Mouse (Mus musculus) MEL (cell line): ENCODE measurements around the gene Rps6kb2. TPM values are rescaled to one million over a fixed set of nuclear protein-coding genes. Genes with fewer than 3 reads are reported as not detected.
"Not testable (repeated sequence)": the region's sequence is repeated elsewhere in the genome, so short reads cannot be mapped to it uniquely, and the experiment has no call there.

Experiments used
- DNase-seq: peaks from one replicate; pipeline ENCODE4 v3.0.0; 2011; ENCODE audit warnings: low read depth, low spot score
- H3K27ac ChIP-seq: 2 replicates; pipeline ENCODE4 v1.5.1; 2012; ENCODE audit warnings: low read depth, mild to moderate bottlenecking, control low read depth, low read length, moderate library complexity; ENCODE audit not compliant: control insufficient read depth
- H3K27me3 ChIP-seq, 2 experiments: fragments of 150-350 bp in 1 of 2; sonication (generic) in 1 of 2; 2 replicates each; pipeline ENCODE4 v1.6.1; 2012; ENCODE audit warnings: low read length in 2 of 2, mild to moderate bottlenecking in 2 of 2, improper control_type of control experiment in 1 of 2, moderate library complexity in 1 of 2; ENCODE audit not compliant: insufficient read depth in 2 of 2, control insufficient read depth in 1 of 2
- H3K36me3 ChIP-seq, 2 experiments: 2 replicates each; pipeline ENCODE4 v1.6.1; 2012 to 2014; ENCODE audit warnings: low read length in 2 of 2, improper control_type of control experiment in 1 of 2, inconsistent platforms in 1 of 2, mild to moderate bottlenecking in 1 of 2; ENCODE audit not compliant: insufficient read depth in 2 of 2, control insufficient read depth in 1 of 2
- H3K4me1 ChIP-seq, 2 experiments: fragments of 150-350 bp in 1 of 2; sonication (generic) in 1 of 2; 2 replicates each; pipeline ENCODE4 v1.6.1; 2012; ENCODE audit warnings: low read length in 2 of 2, improper control_type of control experiment in 1 of 2, mild to moderate bottlenecking in 1 of 2; ENCODE audit not compliant: insufficient read depth in 2 of 2, control insufficient read depth in 1 of 2
- H3K4me3 ChIP-seq, 2 experiments: fragments of 150-350 bp in 1 of 2; sonication (generic) in 1 of 2; 2 replicates each; pipeline ENCODE4 v1.5.1; 2012; ENCODE audit warnings: low read depth in 2 of 2, low read length in 2 of 2, mild to moderate bottlenecking in 2 of 2, moderate library complexity in 2 of 2, control low read depth in 1 of 2, improper control_type of control experiment in 1 of 2; ENCODE audit not compliant: control insufficient read depth in 1 of 2, insufficient read depth in 1 of 2
- H3K79me2 ChIP-seq: 2 replicates; pipeline ENCODE4 v1.6.1; 2012; ENCODE audit warnings: mild to moderate bottlenecking, low read length, moderate library complexity; ENCODE audit not compliant: control insufficient read depth, poor library complexity, insufficient read depth
- H3K9ac ChIP-seq: 2 replicates; pipeline ENCODE4 v1.6.1; 2012; ENCODE audit warnings: low read depth, mild to moderate bottlenecking, control low read depth, low read length, moderate library complexity; ENCODE audit not compliant: control insufficient read depth, poor library complexity, severe bottlenecking
- H3K9me3 ChIP-seq: fragments of 150-350 bp; sonication (generic); replicated peaks from 2 replicates; pipeline ENCODE4 v1.6.1; 2012; ENCODE audit warnings: mild to moderate bottlenecking, low read length, improper control_type of control experiment, moderate library complexity; ENCODE audit not compliant: insufficient read depth
- CHD1 ChIP-seq: IDR thresholded peaks from 2 replicates; pipeline ENCODE4 v1.6.1; 2012; ENCODE audit warnings: low read depth, mild to moderate bottlenecking, inconsistent platforms, low read length, improper control_type of control experiment
- CHD2 ChIP-seq: IDR thresholded peaks from 2 replicates; pipeline ENCODE4 v1.6.1; 2011; ENCODE audit warnings: low read length, improper control_type of control experiment
- ETS1 ChIP-seq: IDR thresholded peaks from 2 replicates; pipeline ENCODE4 v1.6.1; 2012; ENCODE audit warnings: low read depth, mild to moderate bottlenecking, inconsistent platforms, low read length, improper control_type of control experiment, moderate library complexity
- MAX ChIP-seq: IDR thresholded peaks from 2 replicates; pipeline ENCODE4 v1.6.1; 2011; ENCODE audit warnings: low read length, improper control_type of control experiment
- MEF2A ChIP-seq: IDR thresholded peaks from 2 replicates; pipeline ENCODE4 v1.6.1; 2014; ENCODE audit warnings: low read depth, mild to moderate bottlenecking, inconsistent platforms, low read length, improper control_type of control experiment; ENCODE audit not compliant: poor library complexity, insufficient replicate concordance, severe bottlenecking; ENCODE audit errors: extremely low read depth
- MXI1 ChIP-seq: IDR thresholded peaks from 2 replicates; pipeline ENCODE4 v1.6.1; 2011; ENCODE audit warnings: mild to moderate bottlenecking, low read depth, low read length, improper control_type of control experiment
- MYC ChIP-seq: IDR thresholded peaks from 2 replicates; pipeline ENCODE4 v1.6.1; 2011; ENCODE audit warnings: low read depth, mild to moderate bottlenecking, low read length, improper control_type of control experiment, moderate library complexity
- NELFE ChIP-seq: IDR thresholded peaks from 2 replicates; pipeline ENCODE4 v1.6.1; 2011; ENCODE audit warnings: low read depth, low read length, improper control_type of control experiment
- NRF1 ChIP-seq: IDR thresholded peaks from 2 replicates; pipeline ENCODE4 v1.6.1; 2014; ENCODE audit warnings: low read depth, mild to moderate bottlenecking, inconsistent platforms, low read length, improper control_type of control experiment, moderate library complexity; ENCODE audit not compliant: poor library complexity, insufficient read depth, severe bottlenecking
- POLR2AphosphoS2 ChIP-seq: IDR thresholded peaks from 2 replicates; pipeline ENCODE4 v1.6.1; 2011; ENCODE audit warnings: low read length, improper control_type of control experiment
- RAD21 ChIP-seq: IDR thresholded peaks from 2 replicates; pipeline ENCODE4 v1.6.1; 2011; ENCODE audit warnings: mild to moderate bottlenecking, low read depth, low read length, improper control_type of control experiment
- SIN3A ChIP-seq: IDR thresholded peaks from 2 replicates; pipeline ENCODE4 v1.6.1; 2012; ENCODE audit warnings: low read length, improper control_type of control experiment, inconsistent platforms
- TAL1 ChIP-seq: IDR thresholded peaks from 2 replicates; pipeline ENCODE4 v1.6.1; 2012; ENCODE audit warnings: mild to moderate bottlenecking, inconsistent platforms, low read length, moderate library complexity, mixed read lengths
- TBP ChIP-seq: IDR thresholded peaks from 2 replicates; pipeline ENCODE4 v1.8.0; 2011; ENCODE audit warnings: low read depth, low read length, improper control_type of control experiment
- USF1 ChIP-seq: IDR thresholded peaks from 2 replicates; pipeline ENCODE4 v1.6.1; 2014; ENCODE audit warnings: low read depth, mild to moderate bottlenecking, inconsistent platforms, low read length, improper control_type of control experiment, moderate library complexity
- polyA plus RNA-seq, 2 experiments: library from polyadenylated mRNA; stranded (reverse) in 1 of 2; unstranded in 1 of 2; fragments of >175 nt in 1 of 2; fragments of >200 nt in 1 of 2; gene quantifications; 2 replicates each; pipeline versions ENCODE4 v1.2.1 to v1.2.4; 2012; ENCODE audit warnings: low replicate concordance in 2 of 2, low read depth in 1 of 2; ENCODE audit not compliant: insufficient read length in 2 of 2, insufficient read depth in 1 of 2, missing spikeins in 1 of 2
- total RNA-seq: library from RNA; depleted of rRNA; stranded (reverse); fragments of 300-350 nt; gene quantifications from 2 replicates; pipeline ENCODE4 v1.2.3, GENCODE M21; 2012

The Rps6kb2 gene
- total and polyA plus RNA-seq, 3 experiments, result 8.7 to 19.8 TPM; not detected in 1

GRCm38 (mm10) chr19:4125741-4126696, 37.1 kb downstream of the Rps6kb2 start, which contains the start of gene Aip (continued):
- TF ChIP-seq ETS1 (peak; percentile 42; the same call in 1 of the 2 replicates), POLR2AphosphoS2 (peak; percentile 79; the same call in 1 of the 2 replicates), NELFE (peak; percentile 79), NRF1 (peak; percentile 44; the same call in 1 of the 2 replicates), TAL1 (no peak), MAX (peak; percentile 43; the same call in 1 of the 2 replicates), MYC (no peak), SIN3A (peak; percentile 97), MEF2A (no peak), RAD21 (peak; percentile 28), USF1 (peak; percentile 92), MXI1 (peak; percentile 63; the same call in 1 of the 2 replicates), TBP (peak; percentile 45; the same call in 1 of the 2 replicates)
- TF ChIP-seq, all 39 proteins: peak for 23

- Histone ChIP-seq H3K36me3 (peaks cover 0 to 33% of the 10 kb centered on the region in 2 experiments; a peak in 2 of 4 replicates), H3K4me3 (peak overlapping the region; percentile 39 to 65), H3K9ac (peak overlapping the region; percentile 68), H3K27ac (peak overlapping the region; percentile 63), H3K4me1 (peaks cover 19 to 24% of the 10 kb centered on the region in 2 experiments)
- not testable (repeated sequence) for H3K9me3 ChIP-seq, H3K27me3 ChIP-seq, H3K79me2 ChIP-seq
- 0 out of 2 replicates have a peak, but pooled peaks have one; percentile 10 for TF ChIP-seq MYC
- DNase-seq, result peak; percentile 55
These were observed 37.9 kb downstream of the Rps6kb2 start for GRCm38 (mm10) chr19:4125268-4125667.

- Histone ChIP-seq H3K4me1 (peaks cover 25 to 27% of the 10 kb centered on the region in 2 experiments), H3K36me3 (peaks cover 0 to 41% of the 10 kb centered on the region in 2 experiments; a peak in 2 of 4 replicates), H3K9me3 (no peaks in the 10 kb centered on the region), H3K27ac (peak overlapping the region; percentile 95), H3K27me3 (no peaks in the 10 kb centered on the region), H3K4me3 (no peak overlapping the region), H3K9ac (peak overlapping the region; percentile 64; the same call in 1 of the 2 replicates)
- TF ChIP-seq TBP, result no peak
- 0 out of 2 replicates have a peak, but pooled peaks have one; percentile 19 for TF ChIP-seq MXI1
- TF ChIP-seq CHD1, result peak; percentile 17; the same call in 1 of the 2 replicates
- 0 out of 2 replicates have a peak, but pooled peaks have one; percentile 2 for TF ChIP-seq SIN3A
- no peak for TF ChIP-seq CHD2
- TF ChIP-seq, all 39 proteins: peak for 3
- DNase-seq, result peak; percentile 30
- H3K79me2 ChIP-seq, result peaks cover 7% of the 10 kb centered on the region
These were observed 38.7 kb downstream of the Rps6kb2 start for GRCm38 (mm10) chr19:4124432-4124831.
